Mouse (Mus musculus) thymus, postnatal 36 days (tissue): ENCODE measurements at regions not wholly inside any gene's neighbourhood (a gene's known extent, or its start where the extent isn't known, plus 50 kb on each side); places are given as distances from the start of the nearest gene placed in this dataset.

Experiments used
- DNase-seq, 2 experiments: peaks; one replicate each; pipeline ENCODE4 v3.0.0; 2022; ENCODE audit warnings: mixed read lengths in 2 of 2

- DNase-seq: no peak
These were observed 135.6 kb upstream of the Sdk2 start for GRCm38 (mm10) chr11:114202486-114202885.

- no peak for DNase-seq
These were observed 132.3 kb upstream of the Sdk2 start for GRCm38 (mm10) chr11:114199081-114199586.

- DNase-seq: no peak
These were observed 131.6 kb upstream of the Sdk2 start for GRCm38 (mm10) chr11:114198317-114199032.

GRCm38 (mm10) chr11:114195291-114195690, 128.4 kb upstream of the Sdk2 start:
- DNase-seq: no peak

- no peak for DNase-seq
These were observed 127.3 kb upstream of the Sdk2 start for GRCm38 (mm10) chr11:114194055-114194706.

- DNase-seq: no peak
These were observed 126.2 kb upstream of the Sdk2 start for GRCm38 (mm10) chr11:114193018-114193417.

- no peak for DNase-seq
These were observed 124.8 kb upstream of the Sdk2 start for GRCm38 (mm10) chr11:114191661-114192060.

- no peak for DNase-seq
These were observed 118.4 kb upstream of the Sdk2 start for GRCm38 (mm10) chr11:114184970-114185882.

- DNase-seq: peak in 1 of 2 experiments; percentile 17
These were observed 117.6 kb upstream of the Sdk2 start for GRCm38 (mm10) chr11:114184431-114184830.

GRCm38 (mm10) chr11:114183231-114183630, 116.4 kb upstream of the Sdk2 start:
- DNase-seq: no peak

GRCm38 (mm10) chr11:114178746-114179472, 112.1 kb upstream of the Sdk2 start:
- DNase-seq: no peak

- DNase-seq: no peak
These were observed 110.9 kb upstream of the Sdk2 start for GRCm38 (mm10) chr11:114177789-114178188.

- DNase-seq: no peak
These were observed 110.4 kb upstream of the Sdk2 start for GRCm38 (mm10) chr11:114177281-114177680.

- no peak for DNase-seq
These were observed 109.9 kb upstream of the Sdk2 start for GRCm38 (mm10) chr11:114176671-114177212.

GRCm38 (mm10) chr11:114175437-114176131, 108.7 kb upstream of the Sdk2 start:
- DNase-seq: no peak

GRCm38 (mm10) chr11:114174871-114175270, 108.0 kb upstream of the Sdk2 start:
- DNase-seq: no peak

- DNase-seq: no peak
These were observed 101.4 kb upstream of the Sdk2 start for GRCm38 (mm10) chr11:114168231-114168661.

GRCm38 (mm10) chr11:114165656-114166362, 99.0 kb upstream of the Sdk2 start:
- no peak for DNase-seq

GRCm38 (mm10) chr11:114152716-114153115, 85.9 kb upstream of the Sdk2 start:
- DNase-seq: no peak

GRCm38 (mm10) chr11:114146334-114146733, 79.5 kb upstream of the Sdk2 start:
- no peak for DNase-seq

- no peak for DNase-seq
These were observed 62.4 kb upstream of the Sdk2 start for GRCm38 (mm10) chr11:114129270-114129669.
